Mouse (Mus musculus): ENCODE results near the gene Golga4.

Golga4 gene

DNA sequence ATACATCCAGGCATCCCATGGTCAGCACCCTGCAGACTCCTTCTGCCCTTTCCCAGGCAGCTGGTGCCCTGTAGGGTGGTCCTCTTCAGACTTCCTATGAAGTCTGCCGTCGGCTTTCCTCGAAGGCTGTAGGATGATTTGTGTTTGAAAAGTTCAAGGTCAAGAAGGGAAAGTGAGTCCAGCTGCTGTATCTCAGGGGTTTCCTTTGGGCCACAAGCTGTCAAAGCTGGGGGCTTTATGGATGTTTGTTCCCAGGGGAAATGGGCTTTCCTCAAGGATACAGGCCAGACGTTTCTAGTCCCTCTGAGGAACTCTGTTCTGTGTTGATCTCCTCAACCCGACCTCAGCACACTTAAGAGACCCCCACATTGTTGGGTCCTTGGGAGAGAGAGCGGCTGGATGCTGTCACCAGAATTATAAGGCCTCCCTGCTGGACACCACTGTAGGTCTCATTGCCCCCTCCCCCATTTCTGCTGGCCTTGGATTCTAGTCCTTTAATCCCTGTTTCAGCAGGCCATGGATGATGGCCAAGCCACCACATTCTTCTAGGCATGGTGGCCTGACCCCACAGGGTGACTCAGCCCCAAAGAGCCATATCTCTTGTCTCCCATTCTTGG lies 123.8 kb downstream of the Golga4 start:
- no peak for DNase-seq (ENCODE audit: low read depth)

Measured in naive thymus-derived CD4-positive, alpha-beta T cell, adult 2 months (primary cell).